Mouse (Mus musculus): ENCODE measurements around the gene Cacng3. TPM values are rescaled to one million over a fixed set of nuclear protein-coding genes. Genes with fewer than 3 reads are reported as not detected.

Gene Cacng3
- polyA plus RNA-seq, 1 experiment from 2014 or later, result not detected

- Histone ChIP-seq H3K4me3 (ENCODE audit: low read depth, low read length) (no peak overlapping the region), H3K27me3 (ENCODE audit: control insufficient read depth, insufficient read depth, low read length) (no peaks in the 10 kb centered on the region), H3K36me3 (ENCODE audit: control insufficient read depth, insufficient read depth, low read length) (no peaks in the 10 kb centered on the region), H3K27ac (replicated peaks; ENCODE audit: low read depth, low read length) (no peak overlapping the region), H3K9ac (ENCODE audit: low read length) (no peak overlapping the region), H3K4me2 (ENCODE audit: low read depth, severe bottlenecking) (no peak overlapping the region), H3K9me3 (ENCODE audit: control insufficient read depth, low read length) (no peaks in the 10 kb centered on the region), H3K4me1 (ENCODE audit: control insufficient read depth, insufficient read depth, low read length) (no peaks in the 10 kb centered on the region)
- ATAC-seq (ENCODE audit: insufficient number of reproducible peaks, low FRiP score, low TSS enrichment, low read depth), result no peak
- 53% methylated on average over 7 of the region's 7 CpGs for WGBS
- DNase-seq (ENCODE audit: low spot score), result no peak
Observed at GRCm38 (mm10) chr7:122728846-122729245, 58.6 kb downstream of the Cacng3 start.

- Histone ChIP-seq H3K27ac (replicated peaks; ENCODE audit: low read depth, low read length) (no peak overlapping the region), H3K9me3 (ENCODE audit: control insufficient read depth, low read length) (no peaks in the 10 kb centered on the region), H3K4me3 (ENCODE audit: low read depth, low read length) (no peak overlapping the region), H3K9ac (ENCODE audit: low read length) (no peak overlapping the region), H3K4me2 (ENCODE audit: low read depth, severe bottlenecking) (no peak overlapping the region), H3K36me3 (ENCODE audit: control insufficient read depth, insufficient read depth, low read length) (no peaks in the 10 kb centered on the region), H3K4me1 (ENCODE audit: control insufficient read depth, insufficient read depth, low read length) (no peaks in the 10 kb centered on the region), H3K27me3 (ENCODE audit: control insufficient read depth, insufficient read depth, low read length) (no peaks in the 10 kb centered on the region)
- DNase-seq (ENCODE audit: low spot score) (no peak), ATAC-seq (ENCODE audit: insufficient number of reproducible peaks, low FRiP score, low TSS enrichment, low read depth) (no peak)
- WGBS, result 82% methylated on average over 11 of the region's 11 CpGs
Observed at GRCm38 (mm10) chr7:122735323-122735722, 65.0 kb downstream of the Cacng3 start.

GRCm38 (mm10) chr7:122738541-122738940, 68.2 kb downstream of the Cacng3 start:
- no peaks in the 10 kb centered on the region for H3K4me1 ChIP-seq (ENCODE audit: control insufficient read depth, insufficient read depth, low read length)
- no peak overlapping the region for H3K4me3 ChIP-seq (ENCODE audit: low read depth, low read length)
- H3K4me2 ChIP-seq (ENCODE audit: low read depth, severe bottlenecking), result no peak overlapping the region
- no peak for ATAC-seq (ENCODE audit: insufficient number of reproducible peaks, low FRiP score, low TSS enrichment, low read depth)
- no peak overlapping the region for H3K27ac ChIP-seq (replicated peaks; ENCODE audit: low read depth, low read length)
- H3K9me3 ChIP-seq (ENCODE audit: control insufficient read depth, low read length), result no peaks in the 10 kb centered on the region
- H3K9ac ChIP-seq (ENCODE audit: low read length), result no peak overlapping the region
- no peak for DNase-seq (ENCODE audit: low spot score)
- 44% methylated on average over 5 of the region's 5 CpGs for WGBS
- no peaks in the 10 kb centered on the region for H3K36me3 ChIP-seq (ENCODE audit: control insufficient read depth, insufficient read depth, low read length)
- H3K27me3 ChIP-seq (ENCODE audit: control insufficient read depth, insufficient read depth, low read length), result no peaks in the 10 kb centered on the region

GRCm38 (mm10) chr7:122740663-122741062, 70.4 kb downstream of the Cacng3 start:
- Histone ChIP-seq H3K9ac (ENCODE audit: low read length) (no peak overlapping the region), H3K9me3 (ENCODE audit: control insufficient read depth, low read length) (no peaks in the 10 kb centered on the region), H3K4me2 (ENCODE audit: low read depth, severe bottlenecking) (no peak overlapping the region), H3K27ac (replicated peaks; ENCODE audit: low read depth, low read length) (no peak overlapping the region), H3K4me1 (ENCODE audit: control insufficient read depth, insufficient read depth, low read length) (no peaks in the 10 kb centered on the region), H3K27me3 (ENCODE audit: control insufficient read depth, insufficient read depth, low read length) (no peaks in the 10 kb centered on the region), H3K4me3 (ENCODE audit: low read depth, low read length) (no peak overlapping the region), H3K36me3 (ENCODE audit: control insufficient read depth, insufficient read depth, low read length) (no peaks in the 10 kb centered on the region)
- WGBS, result 96% methylated on average over 2 of the region's 2 CpGs
- DNase-seq (ENCODE audit: low spot score) (no peak), ATAC-seq (ENCODE audit: insufficient number of reproducible peaks, low FRiP score, low TSS enrichment, low read depth) (no peak)

- no peaks in the 10 kb centered on the region for H3K36me3 ChIP-seq (ENCODE audit: control insufficient read depth, insufficient read depth, low read length)
- H3K27ac ChIP-seq (replicated peaks; ENCODE audit: low read depth, low read length), result no peak overlapping the region
- 91% methylated on average over 5 of the region's 5 CpGs for WGBS
- DNase-seq (ENCODE audit: low spot score) (no peak), ATAC-seq (ENCODE audit: insufficient number of reproducible peaks, low FRiP score, low TSS enrichment, low read depth) (no peak)
- no peaks in the 10 kb centered on the region for H3K4me1 ChIP-seq (ENCODE audit: control insufficient read depth, insufficient read depth, low read length)
- H3K9me3 ChIP-seq (ENCODE audit: control insufficient read depth, low read length), result no peaks in the 10 kb centered on the region
- no peak overlapping the region for H3K9ac ChIP-seq (ENCODE audit: low read length)
- H3K4me3 ChIP-seq (ENCODE audit: low read depth, low read length), result no peak overlapping the region
- H3K27me3 ChIP-seq (ENCODE audit: control insufficient read depth, insufficient read depth, low read length), result no peaks in the 10 kb centered on the region
- no peak overlapping the region for H3K4me2 ChIP-seq (ENCODE audit: low read depth, severe bottlenecking)
Observed at GRCm38 (mm10) chr7:122755920-122756603, 85.8 kb downstream of the Cacng3 start.

GRCm38 (mm10) chr7:122758645-122759044, 88.4 kb downstream of the Cacng3 start:
- Histone ChIP-seq H3K9me3 (ENCODE audit: control insufficient read depth, low read length) (no peaks in the 10 kb centered on the region), H3K4me1 (ENCODE audit: control insufficient read depth, insufficient read depth, low read length) (no peaks in the 10 kb centered on the region), H3K4me2 (ENCODE audit: low read depth, severe bottlenecking) (no peak overlapping the region), H3K27me3 (ENCODE audit: control insufficient read depth, insufficient read depth, low read length) (no peaks in the 10 kb centered on the region), H3K27ac (replicated peaks; ENCODE audit: low read depth, low read length) (no peak overlapping the region), H3K36me3 (ENCODE audit: control insufficient read depth, insufficient read depth, low read length) (no peaks in the 10 kb centered on the region), H3K9ac (ENCODE audit: low read length) (no peak overlapping the region), H3K4me3 (ENCODE audit: low read depth, low read length) (no peak overlapping the region)
- ATAC-seq (ENCODE audit: insufficient number of reproducible peaks, low FRiP score, low TSS enrichment, low read depth), result no peak
- DNase-seq (ENCODE audit: low spot score), result no peak
- WGBS, result 72% methylated on average over 3 of the region's 3 CpGs

GRCm38 (mm10) chr7:122764506-122764905, 94.2 kb downstream of the Cacng3 start:
- no peak overlapping the region for H3K4me2 ChIP-seq (ENCODE audit: low read depth, severe bottlenecking)
- ATAC-seq (ENCODE audit: insufficient number of reproducible peaks, low FRiP score, low TSS enrichment, low read depth) (no peak), DNase-seq (ENCODE audit: low spot score) (no peak)
- H3K9ac ChIP-seq (ENCODE audit: low read length), result no peak overlapping the region
- no peaks in the 10 kb centered on the region for H3K9me3 ChIP-seq (ENCODE audit: control insufficient read depth, low read length)
- 82% methylated on average over 5 of the region's 5 CpGs for whole genome bisulfite sequencing
- no peak overlapping the region for H3K4me3 ChIP-seq (ENCODE audit: low read depth, low read length)
- H3K27ac ChIP-seq (replicated peaks; ENCODE audit: low read depth, low read length), result no peak overlapping the region
- H3K4me1 ChIP-seq (ENCODE audit: control insufficient read depth, insufficient read depth, low read length), result no peaks in the 10 kb centered on the region
- no peaks in the 10 kb centered on the region for H3K36me3 ChIP-seq (ENCODE audit: control insufficient read depth, insufficient read depth, low read length)
- H3K27me3 ChIP-seq (ENCODE audit: control insufficient read depth, insufficient read depth, low read length), result no peaks in the 10 kb centered on the region

GRCm38 (mm10) chr7:122768292-122769020, 98.2 kb downstream of the Cacng3 start:
- H3K4me3 ChIP-seq (ENCODE audit: low read depth, low read length), result no peak overlapping the region
- no peak overlapping the region for H3K9ac ChIP-seq (ENCODE audit: low read length)
- H3K4me1 ChIP-seq (ENCODE audit: control insufficient read depth, insufficient read depth, low read length), result no peaks in the 10 kb centered on the region
- no peak overlapping the region for H3K4me2 ChIP-seq (ENCODE audit: low read depth, severe bottlenecking)
- 88% methylated on average over 27 of the region's 27 CpGs for WGBS
- H3K27ac ChIP-seq (replicated peaks; ENCODE audit: low read depth, low read length), result no peak overlapping the region
- H3K27me3 ChIP-seq (ENCODE audit: control insufficient read depth, insufficient read depth, low read length), result no peaks in the 10 kb centered on the region
- H3K9me3 ChIP-seq (ENCODE audit: control insufficient read depth, low read length), result no peaks in the 10 kb centered on the region
- H3K36me3 ChIP-seq (ENCODE audit: control insufficient read depth, insufficient read depth, low read length), result no peaks in the 10 kb centered on the region
- DNase-seq (ENCODE audit: low spot score) (no peak), ATAC-seq (ENCODE audit: insufficient number of reproducible peaks, low FRiP score, low TSS enrichment, low read depth) (no peak)
